In the genomic region with DNA sequence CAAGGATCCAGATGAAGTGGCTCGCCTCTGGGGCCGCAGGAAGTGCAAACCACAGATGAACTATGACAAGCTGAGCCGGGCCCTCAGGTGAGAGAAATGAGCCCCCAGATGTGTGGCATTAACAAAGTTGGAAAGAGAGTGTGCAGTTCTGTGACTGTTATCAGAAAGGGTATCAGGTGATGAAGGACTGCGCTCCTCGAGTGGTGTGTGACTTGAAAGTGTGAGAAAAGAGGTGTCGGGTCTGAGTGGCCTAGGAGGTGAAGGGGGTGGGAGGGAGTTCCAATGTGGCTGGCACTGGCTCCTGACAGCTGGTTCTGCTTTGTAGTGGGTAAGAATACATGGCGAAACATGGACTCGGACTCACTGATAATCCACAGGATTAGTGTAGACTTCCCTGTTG, we compare ENCODE assay signal across 23 mouse cellular contexts. TPM values are rescaled to one million over a fixed set of nuclear protein-coding genes. Genes with fewer than 3 reads are reported as not detected.
DNase-seq lines count a peak whose midpoint lies in the region; ATAC-seq lines count a peak whose summit lies in the region.
"Had no signal": no experiment of that assay in that cellular context is flagged by ENCODE, and none has a peak within 500 bp of the region (broad histone marks: within the 10 kb centered on the region; RNA-seq: fewer than 3 reads in every experiment).

No protein-coding gene starts in this region.

- peak overlapping the region; percentile 47; the same call in 1 of the 2 replicates for H3K9ac ChIP-seq in heart, embryonic 13.5 days
- H3K9ac ChIP-seq in lung, embryonic 15.5 days = no peak overlapping the region
- H3K9ac ChIP-seq: forebrain, postnatal 0 days; liver, embryonic 15.5 days; midbrain, embryonic 13.5 days had no signal

- 41% methylated on average over 8 of the region's 8 CpGs for WGBS in heart, embryonic 13.5 days
- WGBS in lung, embryonic 15.5 days = 55% methylated on average over 8 of the region's 8 CpGs
- WGBS in midbrain, embryonic 10.5 days = 94% methylated on average over 8 of the region's 8 CpGs

- intact Hi-C loops in heart, postnatal 10 days (cut with DNase I) = loop anchor here (5.0 kb wide), 1 partner anchor 89 kb away; a partner anchor contains a TSS

- no peaks in the 10 kb centered on the region for H3K27me3 ChIP-seq in heart, embryonic 13.5 days (replicated peaks)
- no peaks in the 10 kb centered on the region for H3K27me3 ChIP-seq in lung, embryonic 15.5 days
- H3K27me3 ChIP-seq in midbrain, embryonic 10.5 days (ENCODE audit: low read depth, poor library complexity, severe bottlenecking) = 0 out of 2 replicates have a peak, but pooled peaks cover 5% of the 10 kb centered on the region
- H3K27me3 ChIP-seq: liver, embryonic 15.5 days had no signal

- H3K9me3 ChIP-seq in heart, embryonic 13.5 days = no peaks in the 10 kb centered on the region
- H3K9me3 ChIP-seq in lung, embryonic 15.5 days = no peaks in the 10 kb centered on the region
- H3K9me3 ChIP-seq in midbrain, embryonic 10.5 days (replicated peaks) = no peaks in the 10 kb centered on the region
- H3K9me3 ChIP-seq: forebrain, embryonic 10.5 days; liver, embryonic 15.5 days; midbrain, embryonic 13.5 days had no signal

- H3K4me3 ChIP-seq in heart, embryonic 13.5 days = no peak overlapping the region
- H3K4me3 ChIP-seq in lung, embryonic 15.5 days = no peak overlapping the region
- no peak overlapping the region for H3K4me3 ChIP-seq in midbrain, embryonic 10.5 days
- H3K4me3 ChIP-seq: forebrain, embryonic 10.5 days; left cerebral cortex, adult 2 months; liver, embryonic 15.5 days; midbrain, embryonic 13.5 days had no signal

- peak overlapping the region; percentile 24; the same call in 1 of the 2 replicates for H3K27ac ChIP-seq in heart, embryonic 13.5 days (replicated peaks)
- peak overlapping the region; percentile 42; the same call in 1 of the 2 replicates for H3K27ac ChIP-seq in lung, embryonic 15.5 days
- H3K27ac ChIP-seq in midbrain, embryonic 10.5 days (replicated peaks) = no peak overlapping the region
- H3K27ac ChIP-seq: forebrain, embryonic 10.5 days; hindbrain, postnatal 0 days; left cerebral cortex, adult 2 months; liver, embryonic 15.5 days; midbrain, embryonic 13.5 days had no signal

- DNase-seq in heart, postnatal 10 days = no peak
- DNase-seq in lung, postnatal 36 days = no peak
- DNase-seq in thymus, postnatal 0 days (ENCODE audit: low spot score) = peak; percentile 27
- no peak for DNase-seq in thymus, postnatal 25 days
- DNase-seq in naive thymus-derived CD4-positive, alpha-beta T cell, adult 2 months (ENCODE audit: low read depth) = peak; percentile 53
- no peak for DNase-seq in midbrain, embryonic 10.5 days (ENCODE audit: low spot score)
- DNase-seq: adrenal gland, adult 2 months; cerebellum, adult 11-12 months; cerebellum, postnatal 10 days; forebrain, postnatal 0 days; gastrocnemius, postnatal 14 days; heart, adult 11 months; kidney, adult 11 months; liver; right cerebral cortex, postnatal 25 days had no signal

- ATAC-seq in heart, embryonic 13.5 days (ENCODE audit: extremely low read depth, insufficient number of reproducible peaks, low FRiP score, low TSS enrichment) = no peak
- ATAC-seq in lung, embryonic 15.5 days (ENCODE audit: borderline replicate concordance, extremely low read depth, low FRiP score, low TSS enrichment) = no peak
- ATAC-seq: forebrain, postnatal 0 days; hindbrain, postnatal 0 days; midbrain, embryonic 13.5 days had no signal

- no peak overlapping the region for H3K4me2 ChIP-seq in heart, embryonic 13.5 days
- H3K4me2 ChIP-seq in lung, embryonic 15.5 days = no peak overlapping the region
- H3K4me2 ChIP-seq: heart, embryonic 11.5 days; liver, embryonic 15.5 days; midbrain, embryonic 13.5 days had no signal

- H3K4me1 ChIP-seq in heart, embryonic 13.5 days = peaks cover 33% of the 10 kb centered on the region
- peaks cover 14% of the 10 kb centered on the region for H3K4me1 ChIP-seq in lung, embryonic 15.5 days
- peaks cover 18% of the 10 kb centered on the region for H3K4me1 ChIP-seq in midbrain, embryonic 10.5 days

- peaks cover 60% of the 10 kb centered on the region for H3K36me3 ChIP-seq in heart, embryonic 13.5 days
- peaks cover 53% of the 10 kb centered on the region for H3K36me3 ChIP-seq in lung, embryonic 15.5 days
- H3K36me3 ChIP-seq in midbrain, embryonic 10.5 days = peaks cover 60% of the 10 kb centered on the region

RNA-seq across cellular contexts. Expression of a gene that starts 2.8 kb away (rescaled TPM):
- polyA plus RNA-seq in heart, embryonic 13.5 days (2015; fragmentation: Nextera tagmentation; extraction: Ambion mirVana) = 8.7 and 10.0 TPM in 2 replicates
- total RNA-seq in heart, postnatal 10 days (2021) = 10 to 100 TPM; 17.1 to 18.3 TPM
- polyA plus RNA-seq in lung, embryonic 15.5 days (2015; fragmentation: Nextera tagmentation; extraction: Ambion mirVana) = 16.6 and 16.9 TPM in 2 replicates
- 22.8 and 27.7 TPM in 2 replicates for polyA plus RNA-seq in thymus, postnatal 0 days (2015; fragmentation: Nextera tagmentation; extraction: Ambion mirVana)
- 9.8 and 11.8 TPM in 2 replicates for polyA plus RNA-seq in midbrain, embryonic 10.5 days (2016; fragmentation: Nextera tagmentation; extraction: Ambion mirVana)

Comparison
In these comparisons a context has a peak if more than half of its experiments do, and no peak if none do; other contexts are left out.
1. DNase-seq: peak in thymus, postnatal 0 days (single experiment) and naive thymus-derived CD4-positive, alpha-beta T cell, adult 2 months (single experiment); none in heart, postnatal 10 days (0 of 2), lung, postnatal 36 days (single experiment), thymus, postnatal 25 days (single experiment) and midbrain, embryonic 10.5 days (single experiment).